Mouse (Mus musculus): ENCODE data around the gene Pigl. TPM values are rescaled to one million over a fixed set of nuclear protein-coding genes. Genes with fewer than 3 reads are reported as not detected.

Gene Pigl
- 7.1 and 8.7 TPM in 2 replicates for polyA plus RNA-seq (2012; rRNA removed)

DNA sequence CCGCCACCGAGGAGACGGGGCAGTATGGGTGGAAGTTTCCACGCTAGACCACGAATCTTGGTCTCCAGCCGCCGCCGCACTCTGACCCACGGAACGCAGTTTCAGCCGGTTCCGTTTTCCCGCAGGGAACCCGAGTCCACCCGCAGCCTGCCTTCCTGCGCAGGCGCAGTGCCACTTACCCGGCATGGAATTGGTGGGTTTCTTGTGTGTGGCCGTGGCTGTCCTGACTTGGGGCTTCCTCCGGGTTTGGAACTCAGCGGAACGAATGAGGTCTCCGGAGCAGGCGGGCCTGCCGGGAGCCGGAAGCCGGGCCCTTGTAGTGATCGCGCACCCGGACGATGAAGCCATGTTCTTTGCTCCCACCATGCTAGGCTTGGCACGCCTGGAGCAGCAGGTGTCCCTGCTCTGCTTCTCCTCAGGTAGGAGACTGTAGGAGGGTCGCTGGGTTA, at the start of gene Pigl, which contains the start of gene Ncor1:
Gene Pigl, plus strand, starts transcription at position 185 of the 449 bp plus-strand sequence.
Gene Ncor1, minus strand, starts transcription at position 266 of the 449 bp plus-strand sequence.
- WGBS, result under 1% methylated on average over 33 of the region's 33 CpGs
- Histone ChIP-seq H3K36me3 (ENCODE audit: control insufficient read depth, insufficient read depth, low read length) (no peaks in the 10 kb centered on the region), H3K4me3 (ENCODE audit: insufficient read depth, low read depth, low read length) (peak within 1 kb of the TSS; percentile 97), H3K4me1 (ENCODE audit: control insufficient read depth, insufficient read depth, low read length) (no peaks in the 10 kb centered on the region; the same call in 1 of the 2 replicates), H3K27ac (ENCODE audit: insufficient read depth, low read depth, low read length) (peak within 1 kb of the TSS; percentile 94), H3K27me3 (replicated peaks; ENCODE audit: control insufficient read depth, insufficient read depth, low read length) (no peaks in the 10 kb centered on the region)
- no peak for TF ChIP-seq CTCF (conservative IDR thresholded peaks at IDR 0.05; ENCODE audit: insufficient read depth, insufficient read length, low read depth, low read length)
- peak; percentile 50 for TF ChIP-seq POLR2A (IDR thresholded peaks at IDR 0.05; ENCODE audit: low read depth, low read length)
- DNase-seq, result peak; percentile 91

GRCm38 (mm10) chr11:62408848-62409247, 49.4 kb upstream of the Pigl start:
- DNase-seq, result no peak
- H3K27me3 ChIP-seq (replicated peaks; ENCODE audit: control insufficient read depth, insufficient read depth, low read length), result no peaks in the 10 kb centered on the region
- H3K4me1 ChIP-seq (ENCODE audit: control insufficient read depth, insufficient read depth, low read length), result 0 out of 2 replicates have a peak, but pooled peaks cover 3% of the 10 kb centered on the region
- peaks cover 5% of the 10 kb centered on the region; the same call in 1 of the 2 replicates for H3K36me3 ChIP-seq (ENCODE audit: control insufficient read depth, insufficient read depth, low read length)
- no peak overlapping the region for H3K27ac ChIP-seq (ENCODE audit: insufficient read depth, low read depth, low read length)
- TF ChIP-seq CTCF (conservative IDR thresholded peaks at IDR 0.05; ENCODE audit: insufficient read depth, insufficient read length, low read depth, low read length), result no peak
- no peak for TF ChIP-seq POLR2A (IDR thresholded peaks at IDR 0.05; ENCODE audit: low read depth, low read length)
- no peak overlapping the region for H3K4me3 ChIP-seq (ENCODE audit: insufficient read depth, low read depth, low read length)
- 93% methylated on average over 2 of the region's 2 CpGs for whole genome bisulfite sequencing

- Histone ChIP-seq H3K4me1 (ENCODE audit: control insufficient read depth, insufficient read depth, low read length) (0 out of 2 replicates have a peak, but pooled peaks cover 3% of the 10 kb centered on the region), H3K27me3 (replicated peaks; ENCODE audit: control insufficient read depth, insufficient read depth, low read length) (no peaks in the 10 kb centered on the region), H3K27ac (ENCODE audit: insufficient read depth, low read depth, low read length) (peak overlapping the region; percentile 22; the same call in 1 of the 2 replicates), H3K36me3 (ENCODE audit: control insufficient read depth, insufficient read depth, low read length) (peaks cover 5% of the 10 kb centered on the region; the same call in 1 of the 2 replicates), H3K4me3 (ENCODE audit: insufficient read depth, low read depth, low read length) (no peak overlapping the region)
- TF ChIP-seq POLR2A (IDR thresholded peaks at IDR 0.05; ENCODE audit: low read depth, low read length) (no peak), CTCF (conservative IDR thresholded peaks at IDR 0.05; ENCODE audit: insufficient read depth, insufficient read length, low read depth, low read length) (no peak)
- WGBS, result 83% methylated on average over 1 of the region's 1 CpGs
- peak; percentile 49 for DNase-seq
Observed at GRCm38 (mm10) chr11:62409611-62410010, 48.6 kb upstream of the Pigl start.

DNA sequence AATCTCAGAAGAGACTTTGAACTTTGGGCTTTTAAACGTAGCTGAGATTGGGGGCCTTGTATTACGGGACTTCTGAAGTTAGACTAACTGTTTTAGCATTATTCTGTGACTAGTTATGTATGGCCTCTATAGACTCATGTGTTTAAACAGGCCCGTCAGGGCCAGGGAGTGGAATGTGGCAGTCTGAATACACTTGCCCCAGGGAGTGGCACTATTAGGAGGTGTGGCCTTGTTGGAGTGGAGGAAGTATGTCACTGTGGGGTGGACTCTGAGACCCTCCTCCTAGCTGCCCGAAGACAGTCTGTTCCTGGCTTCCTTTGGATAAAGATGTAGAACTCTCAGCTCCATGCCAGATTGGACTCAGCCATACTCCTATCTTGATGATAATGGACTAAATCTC, 43.2 kb upstream of the Pigl start:
- WGBS, result 78% methylated on average over 4 of the region's 4 CpGs
- H3K27me3 ChIP-seq (replicated peaks; ENCODE audit: control insufficient read depth, insufficient read depth, low read length), result no peaks in the 10 kb centered on the region
- H3K4me1 ChIP-seq (ENCODE audit: control insufficient read depth, insufficient read depth, low read length), result no peaks in the 10 kb centered on the region
- H3K27ac ChIP-seq (ENCODE audit: insufficient read depth, low read depth, low read length), result no peak overlapping the region
- H3K4me3 ChIP-seq (ENCODE audit: insufficient read depth, low read depth, low read length), result no peak overlapping the region
- peaks cover 5% of the 10 kb centered on the region; the same call in 1 of the 2 replicates for H3K36me3 ChIP-seq (ENCODE audit: control insufficient read depth, insufficient read depth, low read length)
- TF ChIP-seq CTCF (conservative IDR thresholded peaks at IDR 0.05; ENCODE audit: insufficient read depth, insufficient read length, low read depth, low read length), result no peak
- TF ChIP-seq POLR2A (IDR thresholded peaks at IDR 0.05; ENCODE audit: low read depth, low read length), result no peak
- DNase-seq, result no peak

- Histone ChIP-seq H3K27me3 (replicated peaks; ENCODE audit: control insufficient read depth, insufficient read depth, low read length) (no peaks in the 10 kb centered on the region), H3K4me1 (ENCODE audit: control insufficient read depth, insufficient read depth, low read length) (no peaks in the 10 kb centered on the region), H3K27ac (ENCODE audit: insufficient read depth, low read depth, low read length) (no peak overlapping the region), H3K4me3 (ENCODE audit: insufficient read depth, low read depth, low read length) (no peak overlapping the region), H3K36me3 (ENCODE audit: control insufficient read depth, insufficient read depth, low read length) (peaks cover 3% of the 10 kb centered on the region)
- 29% methylated on average over 2 of the region's 2 CpGs for WGBS
- TF ChIP-seq POLR2A (IDR thresholded peaks at IDR 0.05; ENCODE audit: low read depth, low read length) (no peak), CTCF (conservative IDR thresholded peaks at IDR 0.05; ENCODE audit: insufficient read depth, insufficient read length, low read depth, low read length) (0 out of 2 replicates have a peak, but pooled peaks have one; percentile 12)
- peak; percentile 56 for DNase-seq
Observed at GRCm38 (mm10) chr11:62424525-62424924, 33.7 kb upstream of the Pigl start.

DNA sequence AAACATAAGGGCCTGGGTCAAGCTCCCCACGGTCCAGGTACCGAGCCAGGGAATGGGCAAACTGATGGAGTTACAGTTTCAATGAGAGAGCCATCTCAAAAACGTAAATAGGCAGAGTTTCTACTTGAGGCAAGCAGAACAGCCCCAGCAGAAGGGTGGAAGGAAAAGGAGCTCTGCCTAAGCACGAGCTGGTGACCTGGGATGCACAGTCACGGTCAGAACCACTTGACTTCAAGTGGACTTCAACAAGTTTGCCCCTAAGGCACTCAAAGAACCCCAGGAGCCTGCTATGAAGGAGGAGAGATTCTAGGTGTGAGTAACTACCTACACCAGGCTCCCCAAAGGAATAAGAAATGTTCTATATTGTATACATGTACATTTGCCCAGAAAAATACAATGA, 32.0 kb upstream of the Pigl start:
- Histone ChIP-seq H3K27me3 (replicated peaks; ENCODE audit: control insufficient read depth, insufficient read depth, low read length) (no peaks in the 10 kb centered on the region), H3K4me1 (ENCODE audit: control insufficient read depth, insufficient read depth, low read length) (peaks cover 2% of the 10 kb centered on the region; the same call in 1 of the 2 replicates), H3K27ac (ENCODE audit: insufficient read depth, low read depth, low read length) (no peak overlapping the region), H3K4me3 (ENCODE audit: insufficient read depth, low read depth, low read length) (no peak overlapping the region), H3K36me3 (ENCODE audit: control insufficient read depth, insufficient read depth, low read length) (peaks cover 4% of the 10 kb centered on the region)
- TF ChIP-seq CTCF (conservative IDR thresholded peaks at IDR 0.05; ENCODE audit: insufficient read depth, insufficient read length, low read depth, low read length), result no peak
- no peak for TF ChIP-seq POLR2A (IDR thresholded peaks at IDR 0.05; ENCODE audit: low read depth, low read length)
- DNase-seq, result no peak
- 58% methylated on average over 5 of the region's 5 CpGs for WGBS

DNA sequence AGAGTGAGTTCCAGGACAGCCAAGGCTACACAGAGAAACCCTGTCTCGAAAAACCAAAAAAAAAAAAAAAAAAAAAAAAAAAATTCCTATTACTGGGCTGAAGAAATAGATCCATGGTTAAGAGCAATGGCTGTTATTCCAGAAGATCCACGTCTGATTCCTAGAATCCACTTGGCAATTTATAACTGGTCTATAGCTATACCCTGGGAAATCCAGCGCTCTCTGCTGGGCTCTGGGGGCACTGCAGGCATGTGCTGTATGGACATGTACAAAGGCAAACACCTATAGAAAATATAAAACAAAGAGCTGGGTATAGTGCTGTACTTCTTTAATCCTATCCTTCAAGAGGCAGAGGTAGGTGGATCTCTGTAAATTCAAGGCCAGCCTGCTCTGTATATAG, 31.2 kb upstream of the Pigl start:
- H3K27me3 ChIP-seq (replicated peaks; ENCODE audit: control insufficient read depth, insufficient read depth, low read length), result no peaks in the 10 kb centered on the region
- TF ChIP-seq CTCF (conservative IDR thresholded peaks at IDR 0.05; ENCODE audit: insufficient read depth, insufficient read length, low read depth, low read length) (peak; percentile 32; the same call in 1 of the 2 replicates), POLR2A (IDR thresholded peaks at IDR 0.05; ENCODE audit: low read depth, low read length) (no peak)
- DNase-seq, result no peak
- 78% methylated on average over 2 of the region's 3 CpGs for WGBS
- no peak overlapping the region for H3K4me3 ChIP-seq (ENCODE audit: insufficient read depth, low read depth, low read length)
- H3K27ac ChIP-seq (ENCODE audit: insufficient read depth, low read depth, low read length), result no peak overlapping the region
- peaks cover 6% of the 10 kb centered on the region for H3K36me3 ChIP-seq (ENCODE audit: control insufficient read depth, insufficient read depth, low read length)
- H3K4me1 ChIP-seq (ENCODE audit: control insufficient read depth, insufficient read depth, low read length), result peaks cover 7% of the 10 kb centered on the region
